Mouse (Mus musculus): Measurements from ENCODE around the gene Ddx27. TPM values are rescaled to one million over a fixed set of nuclear protein-coding genes. Genes with fewer than 3 reads are reported as not detected.

Ddx27 gene
- polyA plus RNA-seq, 1 experiment from 2014 or later: 49.1 TPM

- H3K4me3 ChIP-seq: peak overlapping the region; percentile 27; the same call in 1 of the 2 replicates
- H3K4me1 ChIP-seq (replicated peaks): peaks cover 35% of the 10 kb centered on the region
- no peak overlapping the region for H3K27ac ChIP-seq
- 72% methylated on average over 3 of the region's 3 CpGs for WGBS
- no peak for DNase-seq (ENCODE audit: low spot score)
- H3K9me3 ChIP-seq: no peaks in the 10 kb centered on the region
- peaks cover 49% of the 10 kb centered on the region for H3K36me3 ChIP-seq
- H3K27me3 ChIP-seq (ENCODE audit: insufficient read depth, poor library complexity, severe bottlenecking): no peaks in the 10 kb centered on the region
Observed at GRCm38 (mm10) chr2:167060360-167060759, 45.4 kb downstream of the Ddx27 start.

- Histone ChIP-seq H3K27me3 (ENCODE audit: insufficient read depth, poor library complexity, severe bottlenecking) (no peaks in the 10 kb centered on the region), H3K4me3 (peak overlapping the region; percentile 84; the same call in 1 of the 2 replicates), H3K36me3 (peaks cover 49% of the 10 kb centered on the region), H3K27ac (no peak overlapping the region), H3K4me1 (replicated peaks) (peaks cover 39% of the 10 kb centered on the region), H3K9me3 (no peaks in the 10 kb centered on the region)
- no peak for DNase-seq (ENCODE audit: low spot score)
Observed at GRCm38 (mm10) chr2:167060761-167061160, 45.8 kb downstream of the Ddx27 start.

GRCm38 (mm10) chr2:167061381-167062034, 46.5 kb downstream of the Ddx27 start:
- no peaks in the 10 kb centered on the region for H3K27me3 ChIP-seq (ENCODE audit: insufficient read depth, poor library complexity, severe bottlenecking)
- H3K27ac ChIP-seq: peak overlapping the region; percentile 99
- no peak for DNase-seq (ENCODE audit: low spot score)
- peaks cover 40% of the 10 kb centered on the region for H3K4me1 ChIP-seq (replicated peaks)
- H3K9me3 ChIP-seq: no peaks in the 10 kb centered on the region
- H3K36me3 ChIP-seq: peaks cover 49% of the 10 kb centered on the region
- WGBS: 36% methylated on average over 11 of the region's 11 CpGs
- H3K4me3 ChIP-seq: peak overlapping the region; percentile 84

GRCm38 (mm10) chr2:167062497-167062911, 47.5 kb downstream of the Ddx27 start:
- Histone ChIP-seq H3K9me3 (no peaks in the 10 kb centered on the region), H3K4me1 (replicated peaks) (peaks cover 40% of the 10 kb centered on the region), H3K36me3 (peaks cover 45% of the 10 kb centered on the region), H3K4me3 (peak overlapping the region; percentile 84), H3K27ac (peak overlapping the region; percentile 99), H3K27me3 (ENCODE audit: insufficient read depth, poor library complexity, severe bottlenecking) (no peaks in the 10 kb centered on the region)
- under 1% methylated on average over 60 of the region's 60 CpGs for WGBS
- peak; percentile 88 for DNase-seq (ENCODE audit: low spot score)

GRCm38 (mm10) chr2:167062965-167063880, 48.2 kb downstream of the Ddx27 start, which contains the start of gene Znfx1:
TSS of gene Znfx1 (minus strand) at chr2:167063015.
- Histone ChIP-seq H3K9me3 (no peaks in the 10 kb centered on the region), H3K27me3 (ENCODE audit: insufficient read depth, poor library complexity, severe bottlenecking) (no peaks in the 10 kb centered on the region), H3K36me3 (peaks cover 41% of the 10 kb centered on the region), H3K27ac (peak within 1 kb of the TSS; percentile 99), H3K4me3 (peak within 1 kb of the TSS; percentile 84), H3K4me1 (replicated peaks) (peaks cover 40% of the 10 kb centered on the region)
- DNase-seq (ENCODE audit: low spot score): peak; percentile 97
- under 1% methylated on average over 57 of the region's 57 CpGs for WGBS

- no peaks in the 10 kb centered on the region for H3K27me3 ChIP-seq (ENCODE audit: insufficient read depth, poor library complexity, severe bottlenecking)
- peak overlapping the region; percentile 84 for H3K4me3 ChIP-seq
- no peak for DNase-seq (ENCODE audit: low spot score)
- H3K4me1 ChIP-seq (replicated peaks): peaks cover 40% of the 10 kb centered on the region
- peak overlapping the region; percentile 99 for H3K27ac ChIP-seq
- peaks cover 41% of the 10 kb centered on the region for H3K36me3 ChIP-seq
- no peaks in the 10 kb centered on the region for H3K9me3 ChIP-seq
- WGBS: 1% methylated on average over 7 of the region's 7 CpGs
Observed at GRCm38 (mm10) chr2:167063906-167064496, 49.0 kb downstream of the Ddx27 start.

- H3K27ac ChIP-seq: peak overlapping the region; percentile 75
- 31% methylated on average over 9 of the region's 9 CpGs for WGBS
- H3K9me3 ChIP-seq: no peaks in the 10 kb centered on the region
- no peak for DNase-seq (ENCODE audit: low spot score)
- no peaks in the 10 kb centered on the region for H3K27me3 ChIP-seq (ENCODE audit: insufficient read depth, poor library complexity, severe bottlenecking)
- peaks cover 36% of the 10 kb centered on the region for H3K36me3 ChIP-seq
- peak overlapping the region; percentile 84 for H3K4me3 ChIP-seq
- H3K4me1 ChIP-seq (replicated peaks): peaks cover 36% of the 10 kb centered on the region
Observed at GRCm38 (mm10) chr2:167064601-167065295, 49.8 kb downstream of the Ddx27 start.

GRCm38 (mm10) chr2:167066031-167066430, 51.0 kb downstream of the Ddx27 start:
- H3K4me3 ChIP-seq: peak overlapping the region; percentile 84; the same call in 1 of the 2 replicates
- 67% methylated on average over 1 of the region's 1 CpGs for WGBS

GRCm38 (mm10) chr2:167066528-167067516, 51.8 kb downstream of the Ddx27 start:
- H3K4me3 ChIP-seq: no peak overlapping the region

More at GRCm38 (mm10) chr2:167066031-167066430, 51.0 kb downstream of the Ddx27 start:
- H3K4me1 ChIP-seq (replicated peaks): peaks cover 26% of the 10 kb centered on the region
- no peaks in the 10 kb centered on the region for H3K27me3 ChIP-seq (ENCODE audit: insufficient read depth, poor library complexity, severe bottlenecking)
- DNase-seq (ENCODE audit: low spot score): no peak
- peaks cover 33% of the 10 kb centered on the region for H3K36me3 ChIP-seq
- peak overlapping the region; percentile 46; the same call in 1 of the 2 replicates for H3K27ac ChIP-seq
- no peaks in the 10 kb centered on the region for H3K9me3 ChIP-seq

GRCm38 (mm10) chr2:167067575-167067974, 52.6 kb downstream of the Ddx27 start:
- Histone ChIP-seq H3K9me3 (no peaks in the 10 kb centered on the region), H3K36me3 (peaks cover 33% of the 10 kb centered on the region), H3K27me3 (ENCODE audit: insufficient read depth, poor library complexity, severe bottlenecking) (no peaks in the 10 kb centered on the region), H3K27ac (no peak overlapping the region), H3K4me3 (no peak overlapping the region), H3K4me1 (replicated peaks) (peaks cover 27% of the 10 kb centered on the region)
- no peak for DNase-seq (ENCODE audit: low spot score)
- WGBS: 56% methylated on average over 6 of the region's 6 CpGs

More at GRCm38 (mm10) chr2:167066528-167067516, 51.8 kb downstream of the Ddx27 start:
- Histone ChIP-seq H3K9me3 (no peaks in the 10 kb centered on the region), H3K36me3 (peaks cover 33% of the 10 kb centered on the region), H3K4me1 (replicated peaks) (peaks cover 24% of the 10 kb centered on the region), H3K27ac (no peak overlapping the region), H3K27me3 (ENCODE audit: insufficient read depth, poor library complexity, severe bottlenecking) (no peaks in the 10 kb centered on the region)
- DNase-seq (ENCODE audit: low spot score): peak; percentile 46
- 32% methylated on average over 6 of the region's 6 CpGs for WGBS

GRCm38 (mm10) chr2:167070341-167070740, 55.3 kb downstream of the Ddx27 start:
- Histone ChIP-seq H3K4me3 (no peak overlapping the region), H3K9me3 (no peaks in the 10 kb centered on the region), H3K36me3 (peaks cover 18% of the 10 kb centered on the region), H3K27ac (no peak overlapping the region), H3K4me1 (replicated peaks) (peaks cover 19% of the 10 kb centered on the region), H3K27me3 (ENCODE audit: insufficient read depth, poor library complexity, severe bottlenecking) (no peaks in the 10 kb centered on the region)
- WGBS: 87% methylated on average over 6 of the region's 6 CpGs
- DNase-seq (ENCODE audit: low spot score): no peak

Measured in hindbrain, embryonic 10.5 days (tissue).